Mouse (Mus musculus) CD4-positive naive resting alpha-beta T cell, adult 57 days (primary cell): ENCODE measurements around the gene Mcm9. TPM values are rescaled to one million over a fixed set of nuclear protein-coding genes. Genes with fewer than 3 reads are reported as not detected.

Experiments used
- total RNA-seq: library from RNA; stranded (reverse); gene quantifications from one replicate; pipeline ENCODE4 v1.2.4, GENCODE M21; 2023

The Mcm9 gene
- 36.7 TPM for total RNA-seq

DNA sequence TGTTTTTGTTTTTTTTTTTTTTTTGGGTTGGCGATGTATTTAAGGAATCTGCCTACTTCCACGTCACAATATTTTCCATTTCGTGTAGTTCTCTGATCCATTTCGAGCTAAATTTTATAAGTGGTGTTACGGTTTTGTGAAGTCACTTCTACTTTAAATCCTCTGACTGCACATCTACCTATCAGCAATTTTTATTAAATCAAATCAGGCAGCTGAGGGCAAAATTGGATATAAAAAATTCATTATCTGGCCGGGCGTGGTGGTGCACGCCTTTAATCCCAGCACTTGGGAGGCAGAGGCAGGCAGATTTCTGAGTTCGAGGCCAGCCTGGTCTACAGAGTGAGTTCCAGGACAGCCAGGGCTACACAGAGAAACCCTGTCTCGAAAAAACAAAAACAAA, at the start of gene Mcm9:
Mcm9 (minus strand) TSS at position 101 of the 400 bp plus-strand sequence.

DNA sequence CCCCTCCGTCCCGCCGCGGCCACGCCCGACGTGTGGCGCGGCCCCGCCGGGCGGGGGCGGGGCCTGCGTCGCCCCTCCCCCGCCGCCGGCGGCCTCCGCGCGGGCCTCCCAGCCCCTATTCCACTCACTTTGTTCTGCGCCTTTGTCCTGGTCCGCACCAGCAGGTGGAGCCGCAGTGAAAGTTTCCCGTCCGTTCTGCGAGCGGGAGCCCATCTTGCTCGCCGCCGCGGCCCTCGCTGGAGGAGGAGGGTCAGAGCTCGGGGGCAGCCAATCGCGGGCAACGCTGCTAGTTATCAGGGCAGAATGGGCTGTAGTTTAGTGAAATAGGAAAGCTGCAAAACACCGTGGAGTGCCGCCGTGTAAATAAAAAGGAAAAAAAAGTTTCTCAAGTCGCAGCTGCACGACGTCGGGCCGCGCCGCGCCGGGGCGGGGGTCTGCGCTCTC, 33.5 kb downstream of the Mcm9 start, which contains the start of gene Asf1a:
Asf1a (plus strand) TSS at position 81 of the 444 bp plus-strand sequence.

Other genes with a start within 250 kb of the Mcm9 start
- gene Asf1a, start 33.7 kb downstream of the Mcm9 start, total RNA-seq = 39.5 TPM
- gene Fam184a, start 120.7 kb upstream of the Mcm9 start, total RNA-seq = 1.0 TPM